Mouse (Mus musculus): ENCODE measurements around the gene Cdc42bpa. TPM values are rescaled to one million over a fixed set of nuclear protein-coding genes. Genes with fewer than 3 reads are reported as not detected.

Cdc42bpa gene
- polyA plus RNA-seq, 1 experiment: 20.2 TPM

GRCm38 (mm10) chr1:179978742-179979141 is 18.5 kb downstream of the Cdc42bpa start:
- no peak for TF ChIP-seq POLR2A (IDR thresholded peaks at IDR 0.05; ENCODE audit: low read depth, low read length)
- no peak for TF ChIP-seq CTCF (conservative IDR thresholded peaks at IDR 0.05; ENCODE audit: insufficient read depth, insufficient read length, low read depth, low read length)
- Histone ChIP-seq H3K4me3 (ENCODE audit: insufficient read depth, low read depth, low read length) (no peak overlapping the region), H3K27me3 (replicated peaks; ENCODE audit: control insufficient read depth, insufficient read depth, low read length) (no peaks in the 10 kb centered on the region), H3K36me3 (ENCODE audit: control insufficient read depth, insufficient read depth, low read length) (no peaks in the 10 kb centered on the region), H3K27ac (ENCODE audit: insufficient read depth, low read depth, low read length) (no peak overlapping the region), H3K4me1 (ENCODE audit: control insufficient read depth, insufficient read depth, low read length) (peaks cover 14% of the 10 kb centered on the region)
- 69% methylated on average over 1 of the region's 1 CpGs for WGBS
- no peak for DNase-seq

GRCm38 (mm10) chr1:179981680-179982079 is 21.4 kb downstream of the Cdc42bpa start:
- Histone ChIP-seq H3K4me1 (ENCODE audit: control insufficient read depth, insufficient read depth, low read length) (peaks cover 3% of the 10 kb centered on the region; the same call in 1 of the 2 replicates), H3K27ac (ENCODE audit: insufficient read depth, low read depth, low read length) (no peak overlapping the region), H3K27me3 (replicated peaks; ENCODE audit: control insufficient read depth, insufficient read depth, low read length) (no peaks in the 10 kb centered on the region), H3K36me3 (ENCODE audit: control insufficient read depth, insufficient read depth, low read length) (no peaks in the 10 kb centered on the region), H3K4me3 (ENCODE audit: insufficient read depth, low read depth, low read length) (no peak overlapping the region)
- TF ChIP-seq CTCF (conservative IDR thresholded peaks at IDR 0.05; ENCODE audit: insufficient read depth, insufficient read length, low read depth, low read length): no peak
- no peak for TF ChIP-seq POLR2A (IDR thresholded peaks at IDR 0.05; ENCODE audit: low read depth, low read length)
- DNase-seq: no peak

GRCm38 (mm10) chr1:179982183-179982582 is 21.9 kb downstream of the Cdc42bpa start:
- Histone ChIP-seq H3K27me3 (replicated peaks; ENCODE audit: control insufficient read depth, insufficient read depth, low read length) (no peaks in the 10 kb centered on the region), H3K27ac (ENCODE audit: insufficient read depth, low read depth, low read length) (no peak overlapping the region), H3K36me3 (ENCODE audit: control insufficient read depth, insufficient read depth, low read length) (no peaks in the 10 kb centered on the region), H3K4me3 (ENCODE audit: insufficient read depth, low read depth, low read length) (no peak overlapping the region), H3K4me1 (ENCODE audit: control insufficient read depth, insufficient read depth, low read length) (peaks cover 3% of the 10 kb centered on the region; the same call in 1 of the 2 replicates)
- no peak for DNase-seq
- TF ChIP-seq POLR2A (IDR thresholded peaks at IDR 0.05; ENCODE audit: low read depth, low read length) (no peak), CTCF (conservative IDR thresholded peaks at IDR 0.05; ENCODE audit: insufficient read depth, insufficient read length, low read depth, low read length) (no peak)
- 65% methylated on average over 1 of the region's 1 CpGs for WGBS

- Histone ChIP-seq H3K4me3 (ENCODE audit: insufficient read depth, low read depth, low read length) (no peak overlapping the region), H3K4me1 (ENCODE audit: control insufficient read depth, insufficient read depth, low read length) (peaks cover 3% of the 10 kb centered on the region; the same call in 1 of the 2 replicates), H3K36me3 (ENCODE audit: control insufficient read depth, insufficient read depth, low read length) (no peaks in the 10 kb centered on the region), H3K27me3 (replicated peaks; ENCODE audit: control insufficient read depth, insufficient read depth, low read length) (no peaks in the 10 kb centered on the region), H3K27ac (ENCODE audit: insufficient read depth, low read depth, low read length) (no peak overlapping the region)
- 57% methylated on average over 1 of the region's 1 CpGs for WGBS
- TF ChIP-seq POLR2A (IDR thresholded peaks at IDR 0.05; ENCODE audit: low read depth, low read length) (no peak), CTCF (conservative IDR thresholded peaks at IDR 0.05; ENCODE audit: insufficient read depth, insufficient read length, low read depth, low read length) (no peak)
- DNase-seq: no peak
Measured at GRCm38 (mm10) chr1:179982933-179983332, 22.7 kb downstream of the Cdc42bpa start.

GRCm38 (mm10) chr1:179984171-179984570 is 23.9 kb downstream of the Cdc42bpa start:
- WGBS: 93% methylated on average over 1 of the region's 1 CpGs
- no peak overlapping the region for H3K27ac ChIP-seq (ENCODE audit: insufficient read depth, low read depth, low read length)

GRCm38 (mm10) chr1:179991660-179992235 is 31.5 kb downstream of the Cdc42bpa start:
- DNase-seq: no peak
- no peak overlapping the region for H3K4me3 ChIP-seq (ENCODE audit: insufficient read depth, low read depth, low read length)
- 55% methylated on average over 6 of the region's 6 CpGs for WGBS

More at GRCm38 (mm10) chr1:179984171-179984570, 23.9 kb downstream of the Cdc42bpa start:
- DNase-seq: no peak
- Histone ChIP-seq H3K27me3 (replicated peaks; ENCODE audit: control insufficient read depth, insufficient read depth, low read length) (no peaks in the 10 kb centered on the region), H3K36me3 (ENCODE audit: control insufficient read depth, insufficient read depth, low read length) (no peaks in the 10 kb centered on the region), H3K4me1 (ENCODE audit: control insufficient read depth, insufficient read depth, low read length) (peaks cover 3% of the 10 kb centered on the region; the same call in 1 of the 2 replicates), H3K4me3 (ENCODE audit: insufficient read depth, low read depth, low read length) (no peak overlapping the region)
- TF ChIP-seq POLR2A (IDR thresholded peaks at IDR 0.05; ENCODE audit: low read depth, low read length) (no peak), CTCF (conservative IDR thresholded peaks at IDR 0.05; ENCODE audit: insufficient read depth, insufficient read length, low read depth, low read length) (no peak)

GRCm38 (mm10) chr1:179992255-179992654 is 32.0 kb downstream of the Cdc42bpa start:
- Histone ChIP-seq H3K4me3 (ENCODE audit: insufficient read depth, low read depth, low read length) (no peak overlapping the region), H3K36me3 (ENCODE audit: control insufficient read depth, insufficient read depth, low read length) (no peaks in the 10 kb centered on the region), H3K27me3 (replicated peaks; ENCODE audit: control insufficient read depth, insufficient read depth, low read length) (no peaks in the 10 kb centered on the region), H3K27ac (ENCODE audit: insufficient read depth, low read depth, low read length) (no peak overlapping the region), H3K4me1 (ENCODE audit: control insufficient read depth, insufficient read depth, low read length) (peaks cover 3% of the 10 kb centered on the region; the same call in 1 of the 2 replicates)
- 51% methylated on average over 1 of the region's 1 CpGs for WGBS
- DNase-seq: no peak
- TF ChIP-seq CTCF (conservative IDR thresholded peaks at IDR 0.05; ENCODE audit: insufficient read depth, insufficient read length, low read depth, low read length) (no peak), POLR2A (IDR thresholded peaks at IDR 0.05; ENCODE audit: low read depth, low read length) (no peak)

More at GRCm38 (mm10) chr1:179991660-179992235, 31.5 kb downstream of the Cdc42bpa start:
- H3K4me1 ChIP-seq (ENCODE audit: control insufficient read depth, insufficient read depth, low read length): peaks cover 3% of the 10 kb centered on the region; the same call in 1 of the 2 replicates
- no peaks in the 10 kb centered on the region for H3K27me3 ChIP-seq (replicated peaks; ENCODE audit: control insufficient read depth, insufficient read depth, low read length)
- no peak overlapping the region for H3K27ac ChIP-seq (ENCODE audit: insufficient read depth, low read depth, low read length)
- H3K36me3 ChIP-seq (ENCODE audit: control insufficient read depth, insufficient read depth, low read length): no peaks in the 10 kb centered on the region
- no peak for TF ChIP-seq POLR2A (IDR thresholded peaks at IDR 0.05; ENCODE audit: low read depth, low read length)
- TF ChIP-seq CTCF (conservative IDR thresholded peaks at IDR 0.05; ENCODE audit: insufficient read depth, insufficient read length, low read depth, low read length): no peak

Measured in kidney, adult 2 months (tissue).